Mouse (Mus musculus) limb, embryonic 11.5 days (tissue): ENCODE data around the gene Dynlt1a. TPM values are rescaled to one million over a fixed set of nuclear protein-coding genes. Genes with fewer than 3 reads are reported as not detected.

Source experiments
- polyA plus RNA-seq: library from polyadenylated mRNA; unstranded; fragments of >200 nt; fragmentation: Nextera tagmentation; extraction: Ambion mirVana; gene quantifications from 2 replicates; pipeline ENCODE4 v1.2.1, GENCODE M21; 2014

Gene Dynlt1a
- polyA plus RNA-seq, 1 experiment from 2014 or later = 25.6 TPM

Other genes with a start within 250 kb of the Dynlt1a start
- gene Serac1, start 237.8 kb downstream of the Dynlt1a start, polyA plus RNA-seq = 4.7 and 5.8 TPM in 2 replicates
- gene Gtf2h5, start 237.7 kb downstream of the Dynlt1a start, polyA plus RNA-seq = 169 and 176 TPM in 2 replicates
- gene Tulp4, start 211.1 kb downstream of the Dynlt1a start, polyA plus RNA-seq = 91.1 and 94.9 TPM in 2 replicates
- 25.5 and 28.5 TPM in 2 replicates for gene Tmem181a, start 60.6 kb downstream of the Dynlt1a start, polyA plus RNA-seq
- 502 TPM in 2 replicates for gene Dynlt1b, start 112.6 kb upstream of the Dynlt1a start, polyA plus RNA-seq